Mouse (Mus musculus) adipocyte (in vitro differentiated cells): ENCODE data around the gene Prn.

Experiments
- DNase-seq: peaks from one replicate; pipeline ENCODE4 v3.0.0-alpha.2; 2016; ENCODE audit warnings: low spot score

Gene Prn

DNA sequence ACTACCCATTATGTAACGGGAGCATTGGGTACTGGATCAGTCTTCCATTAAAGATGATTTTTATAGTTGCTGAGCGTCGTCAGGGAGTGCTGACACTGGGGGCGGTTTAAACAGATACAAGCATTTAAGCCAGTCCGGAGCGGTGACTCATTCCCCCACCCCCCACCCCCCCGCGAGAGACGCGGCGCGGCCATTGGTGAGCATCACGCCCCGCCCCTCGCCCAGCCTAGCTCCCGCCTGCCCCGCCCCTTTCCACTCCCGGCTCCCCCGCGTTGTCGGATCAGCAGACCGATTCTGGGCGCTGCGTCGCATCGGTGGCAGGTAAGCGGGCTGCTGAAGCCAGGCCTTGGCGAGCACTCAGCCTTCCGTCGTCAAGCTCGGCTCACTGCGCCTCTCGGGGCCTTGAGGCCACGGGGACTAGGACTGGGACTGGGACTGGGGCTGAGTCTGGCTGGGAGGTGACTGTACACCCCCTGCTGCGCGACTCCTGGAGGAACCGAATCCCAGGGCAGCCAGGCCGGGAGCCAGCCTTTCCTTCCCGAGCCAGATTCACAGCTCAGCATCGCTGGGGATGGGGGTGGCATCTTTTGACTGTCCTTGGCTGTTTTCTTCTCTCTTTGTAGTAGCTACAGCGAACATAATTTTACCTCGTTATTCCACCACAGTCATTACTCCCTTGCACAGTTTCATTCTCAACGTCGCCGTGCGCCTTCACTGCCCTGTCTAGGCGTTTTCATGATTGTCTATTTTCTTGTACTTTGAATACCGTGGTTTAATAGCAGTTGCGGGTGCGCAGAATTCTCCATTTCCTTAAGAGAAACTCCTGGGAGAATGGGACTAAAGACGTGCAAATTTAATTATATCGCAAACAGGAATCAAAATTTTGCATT, at the start of gene Prn, which contains the start of gene Prnp:
Prn (plus strand) TSS at position 275 of the 890 bp plus-strand sequence.
Prnp (plus strand) TSS at position 246 of the 890 bp plus-strand sequence.
- peak; percentile 98 for DNase-seq

GRCm38 (mm10) chr2:131862617-131863275, 47.0 kb upstream of the Prn start:
- peak; percentile 26 for DNase-seq

GRCm38 (mm10) chr2:131863472-131863871, 46.3 kb upstream of the Prn start:
- DNase-seq, result peak; percentile 62

DNA sequence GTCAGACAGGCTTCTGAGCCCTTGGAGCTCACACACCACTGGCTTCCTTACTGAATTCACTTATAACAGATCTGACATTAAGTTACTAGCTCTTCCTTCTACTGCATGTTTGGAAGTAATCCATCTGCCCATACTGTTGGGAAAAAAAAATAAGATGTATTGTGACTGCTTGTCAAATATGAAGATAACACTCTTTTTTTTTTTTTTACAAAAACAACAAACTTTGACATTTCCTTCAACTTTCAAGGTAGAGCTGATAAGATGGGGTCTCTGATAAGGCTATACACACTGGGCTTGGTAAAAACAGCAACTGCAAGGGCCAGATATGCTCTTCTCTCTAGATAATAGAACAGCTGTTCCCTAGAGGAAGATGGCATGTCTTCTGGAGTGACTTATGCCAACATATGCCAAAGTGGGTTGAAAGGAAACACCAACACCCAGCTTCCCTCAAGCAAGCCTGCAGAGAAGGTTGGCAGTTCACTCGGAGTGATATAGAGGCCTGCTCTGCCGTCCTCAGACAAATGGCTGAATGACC, 45.4 kb upstream of the Prn start:
- DNase-seq, result no peak

GRCm38 (mm10) chr2:131866676-131867075, 43.1 kb upstream of the Prn start:
- no peak for DNase-seq

DNA sequence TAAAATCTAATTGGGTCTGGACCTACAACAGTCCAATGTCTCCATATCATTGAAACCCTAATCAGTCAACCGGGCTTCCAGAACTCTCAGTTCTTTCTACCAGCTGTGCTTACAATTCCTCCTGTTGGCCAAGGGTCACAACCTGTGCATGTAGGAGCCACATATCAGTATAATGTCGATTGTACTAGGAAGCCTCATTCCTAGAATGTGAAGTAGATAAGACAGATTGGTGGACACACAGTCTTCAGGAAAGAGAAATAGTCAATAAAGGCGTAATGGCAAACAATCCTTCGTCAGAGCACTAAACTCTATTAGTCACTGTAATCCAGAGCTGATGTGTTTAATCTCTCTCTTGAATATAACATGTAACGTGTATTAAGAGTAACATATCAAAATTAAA, 40.8 kb upstream of the Prn start:
- DNase-seq, result no peak

- peak; percentile 57 for DNase-seq
These were observed 36.4 kb upstream of the Prn start for GRCm38 (mm10) chr2:131873376-131873775.

GRCm38 (mm10) chr2:131876551-131877265, 33.0 kb upstream of the Prn start:
- DNase-seq, result no peak

GRCm38 (mm10) chr2:131881766-131882165, 28.0 kb upstream of the Prn start:
- DNase-seq, result peak; percentile 75

DNA sequence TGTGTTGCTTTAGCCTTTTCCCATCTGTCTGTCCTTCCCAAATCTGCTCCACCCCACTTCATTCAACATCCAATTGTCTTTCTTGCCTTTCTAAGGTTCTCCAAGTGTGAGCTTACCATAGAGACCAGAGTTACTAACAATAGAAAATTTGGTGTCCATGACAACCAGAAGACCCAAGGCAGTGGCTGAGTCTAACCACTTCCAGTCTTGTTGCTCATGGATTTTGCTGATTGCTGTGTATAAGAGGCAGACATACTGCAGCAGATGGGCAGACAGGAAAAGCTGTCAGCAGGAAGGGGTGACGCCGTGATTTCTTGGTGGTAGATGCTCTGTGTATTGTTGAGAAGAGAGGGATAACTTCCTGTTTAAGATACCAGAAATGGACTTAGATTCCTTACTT, 26.6 kb upstream of the Prn start:
- no peak for DNase-seq

DNA sequence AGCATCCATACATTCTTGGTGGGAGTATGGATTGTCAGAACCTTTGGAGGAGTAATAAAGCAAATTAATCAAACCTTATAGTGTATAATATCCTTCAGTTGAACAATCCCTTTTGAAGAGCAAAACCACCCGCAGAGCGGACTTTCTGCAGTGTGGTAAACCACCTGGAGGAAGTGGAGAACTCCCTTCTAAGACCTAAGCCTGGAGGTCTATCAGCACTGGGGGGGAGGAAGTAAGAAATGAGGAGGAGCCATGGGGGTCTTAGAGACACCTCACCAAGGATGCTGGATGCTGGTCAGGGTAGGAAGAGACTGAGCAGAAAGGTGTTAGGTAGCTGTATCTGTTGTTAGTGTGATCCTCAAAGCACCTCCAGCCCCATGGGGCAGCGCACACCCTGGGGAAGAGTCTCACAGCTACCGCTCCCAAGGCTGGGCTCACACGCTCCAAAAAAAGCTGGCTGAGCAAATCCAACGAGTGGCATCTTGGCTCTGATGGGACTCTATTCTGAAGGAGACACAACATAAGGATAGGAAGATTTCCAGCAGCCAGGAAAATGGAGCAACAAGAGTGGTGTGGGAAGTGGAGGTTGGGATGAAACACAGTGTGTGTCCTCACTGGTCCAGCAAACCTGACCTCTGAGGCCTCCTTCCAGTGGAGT, 23.1 kb upstream of the Prn start:
- no peak for DNase-seq

DNA sequence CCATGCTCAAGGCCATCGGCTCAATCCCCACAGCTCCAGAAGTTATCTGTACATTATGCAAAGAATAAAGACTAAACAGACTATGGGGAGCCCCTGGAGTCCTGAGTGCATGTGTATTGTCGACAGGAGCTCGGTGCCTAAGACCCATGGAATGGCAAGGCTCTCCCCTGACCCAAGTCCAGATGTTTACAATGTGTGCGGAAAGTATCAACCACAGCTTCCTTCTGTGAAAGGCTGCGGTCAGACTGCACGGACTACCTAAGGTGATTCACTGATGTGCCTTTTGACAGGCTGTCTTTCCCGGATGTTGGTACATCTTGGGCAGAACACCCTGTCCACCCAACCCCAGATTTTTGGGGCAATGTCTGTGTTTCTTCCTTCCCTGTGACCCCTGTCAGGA, 21.5 kb upstream of the Prn start:
- DNase-seq, result no peak

GRCm38 (mm10) chr2:131892534-131892933, 17.2 kb upstream of the Prn start:
- DNase-seq, result no peak

GRCm38 (mm10) chr2:131895106-131895505, 14.7 kb upstream of the Prn start:
- DNase-seq, result no peak

DNA sequence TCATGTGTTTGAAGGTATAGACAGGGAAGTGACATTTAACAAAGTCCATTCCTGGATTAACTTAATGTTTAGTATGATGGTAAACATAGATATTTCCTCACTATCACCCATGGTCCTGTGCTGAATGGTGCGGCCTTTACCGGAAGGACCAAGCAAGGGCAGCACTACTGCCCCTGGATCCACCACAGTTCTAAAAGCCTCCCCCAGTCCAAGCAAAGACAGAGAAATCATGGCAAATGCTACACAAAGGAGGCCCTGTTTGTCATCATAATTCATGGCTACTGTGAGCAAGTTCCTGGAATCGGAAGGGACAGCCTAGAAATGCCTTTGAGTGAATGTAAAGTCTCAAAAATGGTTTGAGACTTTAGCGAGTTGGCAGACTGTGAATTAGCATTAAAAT, 13.7 kb upstream of the Prn start:
- no peak for DNase-seq

GRCm38 (mm10) chr2:131897336-131898109, 12.2 kb upstream of the Prn start:
- DNase-seq, result no peak

GRCm38 (mm10) chr2:131902423-131902822, 7.3 kb upstream of the Prn start:
- no peak for DNase-seq

DNA sequence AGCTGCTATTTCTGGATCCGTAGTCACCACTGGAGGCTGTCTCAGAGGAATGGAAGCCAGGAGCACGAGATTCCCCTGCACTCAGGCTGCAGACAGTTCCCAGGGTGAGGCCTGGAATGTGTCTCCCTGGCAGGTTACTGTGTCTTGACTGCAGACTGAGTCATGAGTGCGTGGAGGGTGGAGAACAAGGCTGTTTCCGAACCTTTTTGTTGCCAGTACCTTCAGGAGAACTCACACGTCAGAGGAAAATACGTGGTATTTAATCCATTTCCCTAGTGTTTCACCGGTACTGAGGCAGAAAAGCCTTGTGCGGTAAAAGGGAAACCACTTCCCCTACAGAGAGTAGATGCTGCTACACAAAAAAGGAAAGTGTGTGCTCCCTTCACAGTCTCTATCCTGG, 6.9 kb upstream of the Prn start:
- DNase-seq, result peak; percentile 71

- no peak for DNase-seq
These were observed 4.7 kb upstream of the Prn start for GRCm38 (mm10) chr2:131905025-131905424.

DNA sequence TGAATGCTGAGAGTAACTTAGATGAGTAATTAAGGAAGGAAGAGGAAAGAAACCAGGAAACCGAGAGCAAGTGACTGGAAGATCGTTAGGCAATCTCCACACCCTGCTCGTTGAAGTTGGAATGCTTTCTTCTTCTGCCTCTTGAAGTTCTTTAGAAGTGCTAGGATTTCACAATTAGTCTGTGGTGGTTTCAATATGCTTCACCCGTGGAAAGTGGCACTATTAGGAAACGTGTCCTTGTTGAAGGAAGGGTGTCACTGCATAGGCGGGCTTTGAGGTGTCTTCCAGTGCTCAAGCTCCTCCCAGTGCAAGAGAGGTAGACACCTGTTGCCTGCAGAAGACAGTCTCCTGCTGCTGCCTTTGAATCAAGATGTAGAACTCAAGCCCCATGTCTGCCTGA, 4.0 kb upstream of the Prn start:
- no peak for DNase-seq

DNA sequence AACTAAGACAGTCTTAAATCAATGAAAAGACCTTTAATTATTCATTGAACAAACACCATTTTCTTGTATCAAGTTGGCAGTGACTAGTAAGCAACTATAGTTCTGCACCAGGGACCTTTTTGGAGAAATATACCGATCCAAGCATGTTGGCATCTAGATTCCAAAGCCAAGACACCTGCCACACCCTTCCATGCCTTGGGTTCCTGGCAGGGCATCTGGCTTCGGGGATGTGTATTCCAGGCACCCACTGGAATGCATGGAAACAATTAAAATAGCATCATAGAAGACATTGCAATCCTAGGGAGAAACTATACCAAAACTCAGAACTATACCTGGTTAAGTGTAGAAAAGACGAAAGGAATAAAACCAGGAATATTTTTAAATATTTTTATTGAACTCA, 3.5 kb upstream of the Prn start:
- DNase-seq, result no peak
